Mouse (Mus musculus) liver, postnatal 0 days (tissue): ENCODE measurements around the gene Snapc4. TPM values are rescaled to one million over a fixed set of nuclear protein-coding genes. Genes with fewer than 3 reads are reported as not detected.
A peak's percentile ranks its signal among the peaks of the same experiment; 100 is the strongest.

Experiments
- ATAC-seq: fragments of 200-750 bp; cut with Nextera tagmentation; 2 replicates; pipeline ENCODE4 v1.8.0; 2017; ENCODE audit warnings: mild to moderate bottlenecking, moderate library complexity
- DNase-seq: peaks from one replicate; pipeline ENCODE4 v3.0.0-alpha.2; 2016
- H3K27ac ChIP-seq: fragments of 300-500 bp; sonication (generic); 2 replicates; pipeline ENCODE4 v1.5.1; 2014; ENCODE audit warnings: antibody characterized with exemption, moderate library complexity, mild to moderate bottlenecking, low read depth
- H3K27me3 ChIP-seq: fragments of 300-500 bp; sonication (generic); 2 replicates; pipeline ENCODE4 v1.6.1; 2014; ENCODE audit warnings: low read length, control low read depth, mixed read lengths; ENCODE audit not compliant: insufficient read depth
- H3K36me3 ChIP-seq: fragments of 300-500 bp; sonication (generic); replicated peaks from 2 replicates; pipeline ENCODE4 v1.6.1; 2014; ENCODE audit warnings: mild to moderate bottlenecking, control low read depth, low read length, moderate library complexity, mixed read lengths; ENCODE audit not compliant: insufficient read depth
- H3K4me1 ChIP-seq: fragments of 300-500 bp; sonication (generic); 2 replicates; pipeline ENCODE4 v1.6.1; 2014; ENCODE audit warnings: antibody characterized with exemption, mild to moderate bottlenecking, control low read depth; ENCODE audit not compliant: insufficient read depth
- H3K4me2 ChIP-seq: fragments of 300-500 bp; sonication (generic); 2 replicates; pipeline ENCODE4 v1.6.1; 2014; ENCODE audit warnings: low read depth, mild to moderate bottlenecking, low read length, moderate library complexity, mixed read lengths
- H3K4me3 ChIP-seq: fragments of 300-500 bp; sonication (generic); 2 replicates; pipeline ENCODE4 v1.5.1; 2014; ENCODE audit warnings: low read depth, low read length
- H3K9ac ChIP-seq: fragments of 300-500 bp; sonication (generic); replicated peaks from 2 replicates; pipeline ENCODE4 v1.6.1; 2014; ENCODE audit warnings: mild to moderate bottlenecking, moderate library complexity
- H3K9me3 ChIP-seq: fragments of 300-500 bp; sonication (generic); 2 replicates; pipeline ENCODE4 v1.6.1; 2016; ENCODE audit warnings: mild to moderate bottlenecking, control low read depth, low read length, mixed read lengths
- CTCF ChIP-seq: sonication (generic); IDR thresholded peaks from 2 replicates; pipeline ENCODE4 v1.5.1; 2016; ENCODE audit warnings: antibody characterized with exemption, low read depth
- EP300 ChIP-seq: IDR thresholded peaks from 2 replicates; pipeline ENCODE4 v1.6.1; 2016; ENCODE audit warnings: antibody characterized with exemption, low read depth, mild to moderate bottlenecking
- WGBS: fragments of 180-500 bp; shearing (Covaris S2); extraction: QIAGEN DNeasy Blood & Tissue Kit; methylation state at CpG from one replicate; pipeline ENCODE4 v1.1.7; 2014; ENCODE audit not compliant: insufficient replicate concordance; 5-methylcytosine and 5-hydroxymethylcytosine counted together
- polyA plus RNA-seq: library from polyadenylated mRNA; unstranded; fragments of >200 nt; fragmentation: Nextera tagmentation; extraction: Ambion mirVana; gene quantifications from 2 replicates; pipeline ENCODE4 v1.2.1, GENCODE M21; 2015

Snapc4 gene
- polyA plus RNA-seq, 1 experiment from 2014 or later, result 5.5 TPM

DNA sequence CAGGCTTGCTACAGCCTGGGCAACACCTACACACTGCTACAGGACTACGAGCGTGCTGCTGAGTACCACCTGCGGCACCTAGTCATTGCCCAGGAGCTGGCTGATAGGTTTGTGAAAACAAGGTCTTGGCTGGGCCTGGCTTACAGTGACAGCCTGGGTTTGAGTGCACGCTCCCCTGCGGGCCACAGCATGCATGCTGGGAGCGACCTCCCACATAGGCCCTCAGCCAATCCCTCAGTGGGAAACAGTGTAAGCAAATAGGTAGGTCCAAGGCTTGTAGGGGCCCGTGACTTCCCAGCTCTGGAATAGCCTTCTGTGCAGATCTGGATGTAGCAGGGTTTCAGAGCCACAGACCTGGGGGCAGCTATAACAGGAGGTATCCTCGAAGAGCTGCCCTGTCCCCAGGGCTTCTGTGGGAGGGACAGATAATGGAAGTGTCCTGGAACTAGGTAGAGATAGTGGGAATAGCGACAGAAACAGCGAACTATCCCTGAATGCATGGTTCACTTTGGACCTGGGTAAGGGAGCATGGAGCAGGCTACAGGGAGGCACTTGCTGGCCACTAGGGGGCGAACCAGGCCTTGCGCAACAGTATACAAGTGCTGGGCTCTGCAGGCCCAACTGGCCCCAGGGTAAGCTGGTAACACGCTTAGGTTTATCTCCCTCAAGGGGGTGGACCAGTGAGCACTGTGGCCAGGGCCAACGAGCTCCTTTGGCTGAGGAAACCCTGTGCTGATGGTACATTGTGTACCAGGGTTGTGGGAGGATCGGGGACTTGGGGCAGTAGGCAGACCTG, 54.9 kb downstream of the Snapc4 start:
- WGBS, result 55% methylated on average over 15 of the region's 15 CpGs
- TF ChIP-seq EP300 (no peak), CTCF (peak; percentile 97)

DNA sequence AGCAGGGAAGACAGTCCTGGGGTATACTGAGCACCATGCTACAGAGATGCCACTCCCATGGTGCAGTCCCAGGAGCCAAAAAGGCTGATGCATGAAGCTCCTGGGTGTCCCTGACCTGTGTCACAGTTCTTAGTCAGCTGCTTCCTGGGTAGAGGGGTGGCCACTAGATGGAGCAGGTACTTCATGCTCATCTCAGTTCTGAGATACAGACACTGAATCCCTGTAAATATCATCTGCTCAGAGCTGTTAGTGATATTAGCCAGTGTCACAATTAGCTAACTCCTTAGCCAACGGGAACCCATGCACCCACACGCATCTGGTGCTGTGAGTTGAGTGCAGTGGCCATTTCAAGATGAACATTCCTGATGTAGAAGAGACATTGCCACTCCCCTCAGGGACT, 55.5 kb downstream of the Snapc4 start:
- peaks cover 3% of the 10 kb centered on the region for H3K36me3 ChIP-seq
- no peaks in the 10 kb centered on the region for H3K9me3 ChIP-seq
- no peak overlapping the region for H3K4me3 ChIP-seq
- ATAC-seq, result no peak; the same call in 1 of the 2 replicates
- no peak overlapping the region for H3K9ac ChIP-seq
- no peaks in the 10 kb centered on the region for H3K27me3 ChIP-seq
- H3K27ac ChIP-seq, result no peak overlapping the region
- 66% methylated on average over 2 of the region's 2 CpGs for WGBS
- no peak overlapping the region for H3K4me2 ChIP-seq
- H3K4me1 ChIP-seq, result no peaks in the 10 kb centered on the region
- no peak for TF ChIP-seq EP300
- peak; percentile 69 for TF ChIP-seq CTCF
- DNase-seq, result no peak

More for the DNA sequence above, 54.9 kb downstream of the Snapc4 start:
- ATAC-seq, result peak; percentile 88
- Histone ChIP-seq H3K4me3 (no peak overlapping the region), H3K36me3 (peaks cover 3% of the 10 kb centered on the region), H3K27me3 (no peaks in the 10 kb centered on the region), H3K4me1 (no peaks in the 10 kb centered on the region), H3K27ac (no peak overlapping the region), H3K4me2 (no peak overlapping the region), H3K9ac (no peak overlapping the region), H3K9me3 (no peaks in the 10 kb centered on the region)
- DNase-seq, result peak; percentile 86

GRCm38 (mm10) chr2:26323589-26324325, 56.7 kb downstream of the Snapc4 start:
- DNase-seq (no peak), ATAC-seq (no peak)
- Histone ChIP-seq H3K4me1 (no peaks in the 10 kb centered on the region), H3K27ac (no peak overlapping the region), H3K4me3 (no peak overlapping the region), H3K4me2 (no peak overlapping the region), H3K27me3 (no peaks in the 10 kb centered on the region), H3K36me3 (peaks cover 3% of the 10 kb centered on the region), H3K9ac (no peak overlapping the region), H3K9me3 (no peaks in the 10 kb centered on the region)
- TF ChIP-seq EP300 (no peak), CTCF (no peak)
- WGBS, result 82% methylated on average over 13 of the region's 13 CpGs

GRCm38 (mm10) chr2:26320245-26321185, 59.9 kb downstream of the Snapc4 start:
- H3K27me3 ChIP-seq, result no peaks in the 10 kb centered on the region
- 84% methylated on average over 14 of the region's 14 CpGs for whole genome bisulfite sequencing
- TF ChIP-seq CTCF, result no peak
- no peak for TF ChIP-seq EP300
- no peak overlapping the region for H3K27ac ChIP-seq
- H3K4me1 ChIP-seq, result no peaks in the 10 kb centered on the region; the same call in 1 of the 2 replicates
- DNase-seq (no peak), ATAC-seq (no peak)
- H3K4me3 ChIP-seq, result no peak overlapping the region
- H3K9me3 ChIP-seq, result no peaks in the 10 kb centered on the region
- H3K36me3 ChIP-seq, result no peaks in the 10 kb centered on the region
- H3K9ac ChIP-seq, result no peak overlapping the region
- no peak overlapping the region for H3K4me2 ChIP-seq

DNA sequence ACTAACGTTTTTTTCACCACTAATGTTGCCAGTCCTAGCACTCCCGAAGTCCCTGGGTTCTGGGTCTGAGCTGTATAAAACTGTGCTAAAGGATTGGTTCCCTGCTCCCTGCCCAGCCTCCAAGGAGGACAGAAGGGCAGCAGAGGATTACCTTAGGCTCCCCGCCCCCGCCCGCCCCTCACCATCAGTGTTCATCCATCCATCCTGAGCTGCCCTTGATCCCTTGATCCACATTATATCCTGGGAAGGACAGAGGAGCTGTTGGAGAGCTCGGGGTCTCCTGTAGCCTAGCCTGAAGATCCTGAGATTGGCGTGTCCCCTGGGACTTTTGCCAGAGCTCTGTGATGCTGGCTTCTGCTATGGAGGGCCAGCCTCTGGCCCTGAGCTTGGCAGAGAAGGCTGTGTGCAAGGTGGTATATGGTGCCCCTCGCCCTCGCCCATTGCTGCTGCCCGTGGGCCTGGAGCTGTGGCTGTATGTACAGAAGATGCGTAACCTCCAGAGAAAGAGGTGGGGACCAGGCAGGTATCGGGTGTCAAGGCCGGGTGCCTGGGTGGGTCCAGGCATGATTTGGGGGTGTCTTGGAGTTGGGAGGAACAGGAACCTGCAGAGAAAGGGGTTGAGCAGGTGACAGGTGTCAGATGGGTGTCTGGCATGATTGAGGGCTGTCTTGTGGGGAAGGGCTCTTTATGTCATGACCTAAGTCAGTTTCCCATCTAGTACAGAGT, 60.8 kb downstream of the Snapc4 start:
- H3K9me3 ChIP-seq, result no peaks in the 10 kb centered on the region
- H3K27me3 ChIP-seq, result no peaks in the 10 kb centered on the region
- ATAC-seq (no peak), DNase-seq (no peak)
- H3K36me3 ChIP-seq, result no peaks in the 10 kb centered on the region
- H3K9ac ChIP-seq, result no peak overlapping the region
- 88% methylated on average over 13 of the region's 13 CpGs for WGBS
- no peak overlapping the region for H3K27ac ChIP-seq
- no peak overlapping the region for H3K4me2 ChIP-seq
- no peaks in the 10 kb centered on the region; the same call in 1 of the 2 replicates for H3K4me1 ChIP-seq
- H3K4me3 ChIP-seq, result no peak overlapping the region
- TF ChIP-seq CTCF, result no peak
- no peak for TF ChIP-seq EP300
